Mouse (Mus musculus): ENCODE data around the gene Itprip.
A peak's percentile ranks its signal among the peaks of the same experiment; 100 is the strongest.

The Itprip gene

GRCm38 (mm10) chr19:47919126-47919965, at the start of gene Itprip, which contains the start of gene Cfap43:
Gene Itprip, minus strand, starts transcription at chr19:47919299.
Gene Cfap43, minus strand, starts transcription at chr19:47919287.
- DNase-seq (ENCODE audit: low spot score), result peak; percentile 32

GRCm38 (mm10) chr19:47958181-47958580, 39.1 kb upstream of the Itprip start:
- no peak for DNase-seq (ENCODE audit: low spot score)

- DNase-seq (ENCODE audit: low spot score), result no peak
Measured at GRCm38 (mm10) chr19:47953169-47953568, 34.1 kb upstream of the Itprip start.

GRCm38 (mm10) chr19:47950946-47951345, 31.8 kb upstream of the Itprip start:
- no peak for DNase-seq (ENCODE audit: low spot score)

- DNase-seq (ENCODE audit: low spot score), result no peak
Measured at GRCm38 (mm10) chr19:47946821-47947465, 27.8 kb upstream of the Itprip start.

GRCm38 (mm10) chr19:47939361-47939760, 20.3 kb upstream of the Itprip start:
- no peak for DNase-seq (ENCODE audit: low spot score)

- DNase-seq (ENCODE audit: low spot score), result no peak
Measured at GRCm38 (mm10) chr19:47937443-47938406, 18.6 kb upstream of the Itprip start, which contains the start of gene Cfap58. Gene Cfap58, plus strand, starts transcription at chr19:47937675.

- no peak for DNase-seq (ENCODE audit: low spot score)
Measured at GRCm38 (mm10) chr19:47936938-47937337, 17.8 kb upstream of the Itprip start.

- no peak for DNase-seq (ENCODE audit: low spot score)
Measured at GRCm38 (mm10) chr19:47936490-47936889, 17.4 kb upstream of the Itprip start.

- DNase-seq (ENCODE audit: low spot score), result no peak
Measured at GRCm38 (mm10) chr19:47935530-47935929, 16.4 kb upstream of the Itprip start.

GRCm38 (mm10) chr19:47934636-47935238, 15.6 kb upstream of the Itprip start:
- DNase-seq (ENCODE audit: low spot score), result no peak

- DNase-seq (ENCODE audit: low spot score), result no peak
Measured at GRCm38 (mm10) chr19:47934146-47934545, 15.0 kb upstream of the Itprip start.

- peak; percentile 32 for DNase-seq (ENCODE audit: low spot score)
Measured at GRCm38 (mm10) chr19:47931982-47932638, 13.0 kb upstream of the Itprip start.

GRCm38 (mm10) chr19:47929043-47929442, 9.9 kb upstream of the Itprip start:
- no peak for DNase-seq (ENCODE audit: low spot score)

GRCm38 (mm10) chr19:47927032-47927431, 7.9 kb upstream of the Itprip start:
- DNase-seq (ENCODE audit: low spot score), result no peak

- DNase-seq (ENCODE audit: low spot score), result no peak
Measured at GRCm38 (mm10) chr19:47925819-47926218, 6.7 kb upstream of the Itprip start.

GRCm38 (mm10) chr19:47919966-47920375, 872 bp upstream of the Itprip start:
- DNase-seq (ENCODE audit: low spot score), result no peak

- no peak for DNase-seq (ENCODE audit: low spot score)
Measured at GRCm38 (mm10) chr19:47918455-47919101, 521 bp downstream of the Itprip start.

GRCm38 (mm10) chr19:47918016-47918415, 1.1 kb downstream of the Itprip start:
- DNase-seq (ENCODE audit: low spot score), result no peak

- no peak for DNase-seq (ENCODE audit: low spot score)
Measured at GRCm38 (mm10) chr19:47917396-47917795, 1.7 kb downstream of the Itprip start.

GRCm38 (mm10) chr19:47915251-47915650, 3.8 kb downstream of the Itprip start:
- no peak for DNase-seq (ENCODE audit: low spot score)

All from layer of hippocampus, adult 9-10 months (tissue).